Mouse (Mus musculus): ENCODE results near the gene Npm3. TPM values are rescaled to one million over a fixed set of nuclear protein-coding genes. Genes with fewer than 3 reads are reported as not detected.

Gene Npm3
- total RNA-seq, 2 experiments from 2014 or later: 28.5 to 30.7 TPM

- no peak for DNase-seq (ENCODE audit: low spot score in 2 of 2)
Observed at GRCm38 (mm10) chr19:45758671-45759070, 9.3 kb upstream of the Npm3 start.

GRCm38 (mm10) chr19:45753551-45753950 lies 4.2 kb upstream of the Npm3 start:
- DNase-seq (ENCODE audit: low spot score in 2 of 2): no peak

GRCm38 (mm10) chr19:45751881-45752280 lies 2.5 kb upstream of the Npm3 start:
- no peak for DNase-seq (ENCODE audit: low spot score in 2 of 2)

GRCm38 (mm10) chr19:45748691-45749242 lies 624 bp downstream of the Npm3 start:
- peak; percentile 19 to 41 for DNase-seq (ENCODE audit: low spot score in 2 of 2)

- DNase-seq (ENCODE audit: low spot score in 2 of 2): no peak
Observed at GRCm38 (mm10) chr19:45748206-45748605, 1.2 kb downstream of the Npm3 start.

GRCm38 (mm10) chr19:45747028-45747867 lies 2.1 kb downstream of the Npm3 start:
- DNase-seq (ENCODE audit: low spot score in 2 of 2): peak; percentile 84 to 86

GRCm38 (mm10) chr19:45746153-45747020 lies 3.0 kb downstream of the Npm3 start:
- DNase-seq (ENCODE audit: low spot score in 2 of 2): peak; percentile 74 to 81

GRCm38 (mm10) chr19:45745344-45746152 lies 3.8 kb downstream of the Npm3 start:
- DNase-seq (ENCODE audit: low spot score in 2 of 2): no peak

GRCm38 (mm10) chr19:45743619-45744018 lies 5.8 kb downstream of the Npm3 start:
- no peak for DNase-seq (ENCODE audit: low spot score in 2 of 2)

- no peak for DNase-seq (ENCODE audit: low spot score in 2 of 2)
Observed at GRCm38 (mm10) chr19:45742984-45743575, 6.3 kb downstream of the Npm3 start.

GRCm38 (mm10) chr19:45742218-45742983 lies 7.0 kb downstream of the Npm3 start, which contains the start of gene Fgf8:
TSS of gene Fgf8 (minus strand) at chr19:45742915.
- DNase-seq (ENCODE audit: low spot score in 2 of 2): no peak

GRCm38 (mm10) chr19:45741431-45742217 lies 7.8 kb downstream of the Npm3 start:
- DNase-seq (ENCODE audit: low spot score in 2 of 2): no peak

GRCm38 (mm10) chr19:45740817-45741216 lies 8.6 kb downstream of the Npm3 start:
- DNase-seq (ENCODE audit: low spot score in 2 of 2): no peak

GRCm38 (mm10) chr19:45740233-45740632 lies 9.2 kb downstream of the Npm3 start:
- no peak for DNase-seq (ENCODE audit: low spot score in 2 of 2)

GRCm38 (mm10) chr19:45738521-45738920 lies 10.9 kb downstream of the Npm3 start:
- no peak for DNase-seq (ENCODE audit: low spot score in 2 of 2)

GRCm38 (mm10) chr19:45737846-45738484 lies 11.4 kb downstream of the Npm3 start:
- no peak for DNase-seq (ENCODE audit: low spot score in 2 of 2)

- no peak for DNase-seq (ENCODE audit: low spot score in 2 of 2)
Observed at GRCm38 (mm10) chr19:45737208-45737845, 12.1 kb downstream of the Npm3 start.

GRCm38 (mm10) chr19:45736855-45737207 lies 12.6 kb downstream of the Npm3 start:
- DNase-seq (ENCODE audit: low spot score in 2 of 2): peak in 1 of 2 experiments; percentile 18

Measured in adrenal gland, adult 18-20 months (tissue).